Mouse (Mus musculus) lung, postnatal 25 days (tissue): Measurements from ENCODE around the gene Dync1li2.

Source experiments
- DNase-seq: peaks from one replicate; pipeline ENCODE4 v3.0.0; 2022; ENCODE audit warnings: low spot score

Gene Dync1li2

GRCm38 (mm10) chr8:104380961-104381411 lies 61.9 kb downstream of the Dync1li2 start:
- no peak for DNase-seq

GRCm38 (mm10) chr8:104380269-104380668 lies 62.6 kb downstream of the Dync1li2 start:
- DNase-seq: no peak

GRCm38 (mm10) chr8:104379301-104379836 lies 63.5 kb downstream of the Dync1li2 start:
- no peak for DNase-seq

GRCm38 (mm10) chr8:104376669-104377068 lies 66.2 kb downstream of the Dync1li2 start:
- no peak for DNase-seq

DNA sequence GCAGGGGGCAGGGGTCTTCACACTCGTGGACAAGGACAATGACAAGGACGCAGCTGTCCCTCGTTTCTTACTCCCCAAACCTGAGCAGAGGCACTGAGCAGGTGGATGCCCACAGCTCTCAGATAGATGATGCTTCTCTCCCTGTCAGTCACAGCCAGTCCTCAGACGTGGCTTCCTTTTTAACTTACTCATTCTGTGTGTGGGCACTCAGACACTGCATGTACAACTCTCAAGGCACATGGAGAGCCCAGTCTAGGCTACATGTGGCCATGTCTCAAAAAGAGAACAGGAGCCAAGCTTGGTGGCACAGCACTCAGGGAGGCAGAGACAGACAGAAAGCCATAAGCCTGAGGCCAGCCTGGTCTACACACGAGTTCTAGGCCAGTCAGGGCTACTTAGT lies 66.9 kb downstream of the Dync1li2 start:
- DNase-seq: no peak

DNA sequence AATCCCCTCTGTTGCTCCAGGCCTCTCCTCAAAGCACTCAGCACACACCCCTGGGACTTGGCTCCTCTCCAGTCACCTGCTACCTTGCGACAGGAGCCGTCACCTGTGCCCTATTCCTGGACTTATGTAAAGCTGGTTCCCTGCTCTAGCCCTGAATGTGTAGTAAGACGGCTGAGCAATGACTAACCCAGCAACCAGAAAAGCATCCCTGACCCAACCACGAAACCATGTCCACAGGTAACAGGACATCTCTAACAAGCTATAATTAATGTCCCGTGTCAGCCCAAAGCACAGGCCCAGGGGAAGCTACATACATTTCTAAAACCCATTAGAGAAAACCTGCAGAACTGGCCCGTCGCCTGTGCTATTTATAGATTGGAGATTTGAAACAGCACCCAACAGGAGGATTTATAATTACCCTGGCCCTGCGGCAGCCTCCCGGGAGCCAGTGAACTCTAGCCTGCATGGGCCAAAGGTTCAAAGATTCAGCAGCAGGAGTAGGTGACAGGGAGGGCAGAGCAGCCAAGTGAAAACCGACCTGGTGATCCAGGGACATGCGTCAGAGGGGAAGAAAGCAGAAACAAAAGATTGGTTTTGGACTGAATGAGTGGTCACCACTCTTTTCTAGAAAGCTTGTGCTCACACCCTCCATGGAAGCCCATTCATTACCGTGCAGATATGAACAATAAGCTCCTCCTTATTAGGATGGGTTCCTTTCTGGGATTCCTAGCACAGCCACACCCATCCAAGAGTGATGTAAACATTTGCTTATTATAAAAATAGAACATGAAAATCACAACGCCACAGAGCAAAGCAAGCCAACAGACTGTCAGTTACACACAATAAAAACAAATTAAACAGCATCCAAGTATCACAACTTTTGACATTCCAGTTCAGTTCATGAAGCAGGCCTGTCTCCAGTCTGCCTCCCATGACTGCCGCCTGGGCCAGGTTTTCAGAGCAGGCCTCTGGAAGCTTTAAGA lies 67.7 kb downstream of the Dync1li2 start:
- DNase-seq: peak; percentile 50

GRCm38 (mm10) chr8:104374269-104374668 lies 68.6 kb downstream of the Dync1li2 start:
- DNase-seq: no peak

- peak; percentile 45 for DNase-seq
These were observed 69.1 kb downstream of the Dync1li2 start for GRCm38 (mm10) chr8:104373779-104374178.

GRCm38 (mm10) chr8:104371121-104371520 lies 71.7 kb downstream of the Dync1li2 start:
- DNase-seq: no peak

DNA sequence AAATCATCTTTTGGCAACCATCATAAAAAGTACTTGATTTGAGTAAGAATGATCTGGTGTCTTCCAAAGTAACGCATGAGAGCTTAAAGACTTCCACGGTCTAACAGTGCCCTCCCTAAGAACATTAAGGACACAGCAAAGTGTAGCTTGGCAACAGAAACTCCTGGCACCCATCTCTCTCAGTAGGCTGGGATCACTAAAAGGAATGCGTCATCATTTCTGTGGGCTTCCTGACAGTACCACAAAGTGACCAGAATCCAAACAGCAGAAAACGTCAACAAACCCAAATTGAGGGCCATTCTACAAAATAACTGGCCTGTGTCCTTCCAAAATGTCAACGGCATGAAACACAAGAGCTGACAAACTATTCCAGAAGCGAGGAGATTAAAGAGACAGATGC lies 72.8 kb downstream of the Dync1li2 start:
- peak; percentile 12 for DNase-seq

GRCm38 (mm10) chr8:104369591-104369990 lies 73.3 kb downstream of the Dync1li2 start:
- no peak for DNase-seq
